Mouse (Mus musculus) yolk sac, embryonic 10.5 days (tissue): Measurements from ENCODE around the gene Ddx20.
"Not testable (repeated sequence)": the region's sequence is repeated elsewhere in the genome, so short reads cannot be mapped to it uniquely, and the experiment has no call there.

Experiments
- DNase-seq: peaks from one replicate; pipeline ENCODE4 v3.0.0-alpha.2; 2017; ENCODE audit warnings: low spot score

Ddx20 gene

DNA sequence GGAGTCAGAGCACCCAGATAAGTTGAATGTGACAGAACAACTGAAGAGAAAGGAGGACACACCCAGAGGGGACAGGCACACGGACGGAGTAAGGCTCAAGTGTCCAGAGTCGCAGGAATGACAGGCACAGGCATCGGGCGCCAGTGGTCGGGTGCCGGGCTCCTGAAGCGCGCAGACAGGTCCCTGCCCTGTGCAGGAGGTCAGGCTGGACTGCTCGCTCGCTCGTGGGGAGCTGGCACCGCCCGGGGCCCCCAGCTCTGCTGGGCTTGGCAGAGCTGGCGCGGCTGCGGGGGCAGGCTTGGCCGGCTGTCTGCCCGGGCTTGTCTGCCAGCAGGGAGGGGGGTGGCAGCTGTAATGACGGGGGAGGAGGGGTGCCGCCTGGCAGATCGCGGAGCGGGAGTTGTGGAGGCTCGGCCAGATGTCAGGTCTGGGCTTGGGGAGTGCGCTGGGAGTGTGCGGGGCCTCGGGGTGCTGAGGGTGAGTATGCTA, 17.7 kb upstream of the Ddx20 start:
- no peak for DNase-seq

DNA sequence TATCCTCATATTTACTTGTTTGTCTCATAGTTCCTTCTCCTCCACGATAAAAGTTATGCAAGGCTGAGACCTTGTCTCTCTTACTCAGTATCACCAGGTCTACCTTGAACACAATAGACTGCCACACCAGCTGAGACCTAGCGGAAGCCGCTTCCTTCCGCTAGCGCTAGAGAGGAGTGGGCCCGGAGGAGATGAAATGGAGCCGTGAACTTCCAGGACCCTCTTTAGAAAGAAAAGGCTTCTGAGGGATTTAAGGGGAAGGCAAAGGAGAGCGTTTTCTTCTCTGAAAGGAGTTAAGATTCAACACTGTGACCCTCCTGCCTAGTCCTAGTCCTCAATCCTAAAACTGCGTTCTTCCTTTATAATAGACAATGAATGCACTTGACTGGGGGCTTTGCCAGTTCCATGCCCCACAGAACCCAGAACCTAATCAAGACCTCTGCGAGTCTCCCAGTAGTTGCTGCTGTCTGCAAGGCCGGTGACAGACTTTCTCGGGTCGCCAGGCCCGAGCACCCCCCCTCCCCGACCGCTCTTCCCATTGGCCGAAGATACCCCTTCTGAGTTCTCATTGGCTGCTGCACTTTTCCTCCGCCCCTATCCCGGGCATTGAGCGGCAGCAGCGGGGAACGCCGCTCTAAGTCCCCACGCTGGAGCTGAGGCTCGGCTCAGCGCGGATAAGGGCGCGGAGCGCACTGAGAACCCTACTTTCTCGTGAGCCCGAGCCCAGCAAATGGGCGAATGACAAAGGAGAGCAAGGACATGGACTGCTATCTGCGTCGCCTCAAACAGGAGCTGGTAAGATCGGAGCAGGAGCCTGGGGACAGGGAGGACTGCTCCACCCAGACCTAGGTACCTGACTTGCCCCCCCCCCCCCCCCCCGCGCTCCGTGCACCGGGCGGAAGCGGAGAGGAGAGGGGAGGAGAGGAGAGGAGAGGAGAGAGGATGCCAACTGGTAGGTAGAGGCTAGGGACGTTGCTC, 16.9 kb upstream of the Ddx20 start, which contains the start of gene Inka2:
Inka2 (plus strand) TSS at position 569 of the 978 bp plus-strand sequence.
- peak; percentile 85 for DNase-seq

DNA sequence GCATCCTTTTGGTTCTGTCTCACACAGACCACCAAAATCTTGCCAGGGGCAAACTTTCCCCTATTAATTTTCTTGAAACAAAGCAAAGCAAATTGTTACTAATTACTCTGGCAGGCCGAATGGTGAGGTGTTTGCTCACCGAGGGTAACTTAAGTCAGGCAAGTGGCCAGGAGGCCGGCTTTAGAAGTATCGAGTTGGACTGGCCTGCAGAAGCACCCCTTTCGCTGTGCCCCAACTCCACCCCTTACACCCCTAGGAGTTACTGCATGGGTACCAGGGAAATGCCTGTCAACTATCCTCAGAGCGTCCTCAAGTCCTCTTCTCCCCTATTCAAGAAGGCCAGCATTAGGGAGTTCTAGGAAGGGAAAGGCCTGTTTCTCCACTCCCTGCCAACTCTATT, 16.2 kb upstream of the Ddx20 start:
- DNase-seq, result no peak

DNA sequence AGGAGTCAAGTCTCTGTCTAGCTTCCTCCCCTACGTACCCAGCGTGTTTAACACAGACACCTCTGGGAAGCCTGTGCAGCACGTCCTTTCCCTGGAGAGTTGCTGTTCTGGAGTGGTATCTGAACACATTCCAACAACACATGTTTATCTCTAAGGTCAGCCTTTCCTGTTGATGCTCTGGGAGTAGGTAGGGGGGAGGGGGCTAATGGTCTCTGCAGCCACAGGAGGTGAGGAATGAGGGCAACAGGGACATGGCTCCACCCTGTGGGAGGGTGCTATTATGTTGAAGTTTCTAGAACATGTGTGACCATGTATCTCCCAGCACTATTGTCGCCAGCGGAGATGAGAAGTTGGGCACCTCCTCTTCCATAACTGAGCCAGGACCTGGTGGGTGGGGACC, 14.0 kb upstream of the Ddx20 start:
- no peak for DNase-seq

DNA sequence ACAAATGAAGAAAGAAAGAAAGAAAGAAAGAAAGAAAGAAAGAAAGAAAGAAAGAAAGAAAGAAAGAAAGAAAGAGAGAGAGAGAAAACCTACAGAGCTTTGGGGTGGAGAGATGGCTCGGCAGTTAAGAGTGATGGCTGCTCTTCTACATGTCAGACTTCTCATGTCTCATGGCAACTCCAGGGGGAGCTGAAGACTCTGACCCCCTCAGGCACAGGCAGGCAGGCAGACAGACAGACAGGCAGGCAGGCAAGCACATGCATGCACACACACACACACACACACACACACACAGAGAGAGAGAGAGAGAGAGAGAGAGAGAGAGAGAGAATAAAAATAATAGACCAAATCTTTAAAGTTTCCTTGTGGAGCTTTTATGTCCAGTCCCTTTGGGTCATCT, 13.4 kb upstream of the Ddx20 start:
- not testable (repeated sequence) for DNase-seq

DNA sequence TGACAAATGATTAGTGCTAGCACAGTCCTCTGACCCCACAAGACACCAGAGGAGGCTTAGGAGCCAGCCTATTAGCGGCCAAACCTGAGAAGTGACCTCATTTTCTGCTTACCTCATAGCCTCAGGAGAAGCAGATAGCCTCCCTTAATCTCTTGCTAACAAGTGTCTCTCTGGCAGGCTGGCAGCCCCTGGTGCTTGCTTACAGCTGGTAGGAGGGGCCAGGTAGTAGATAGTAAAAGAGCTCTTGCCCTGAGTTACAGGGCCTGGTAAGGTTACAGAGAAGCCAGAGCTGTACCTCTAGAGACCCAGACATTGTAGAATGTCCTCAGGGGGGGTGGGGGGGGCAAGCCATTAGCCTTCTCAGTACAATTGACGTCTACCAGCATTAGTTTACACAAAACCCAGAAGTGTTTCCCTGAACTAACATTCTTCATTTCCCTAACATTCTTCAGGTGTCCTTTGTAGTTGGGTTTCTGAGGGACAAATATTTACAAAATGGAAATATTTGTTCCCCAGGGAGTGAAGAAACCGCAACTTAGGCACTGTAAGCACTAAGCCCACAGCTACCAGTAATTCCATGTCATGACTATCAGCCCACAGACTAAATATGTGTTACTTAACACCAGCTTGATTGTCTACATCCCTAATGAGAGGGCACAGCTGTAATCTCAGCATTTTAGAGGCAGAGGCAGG, 12.0 kb upstream of the Ddx20 start:
- DNase-seq, result no peak

DNA sequence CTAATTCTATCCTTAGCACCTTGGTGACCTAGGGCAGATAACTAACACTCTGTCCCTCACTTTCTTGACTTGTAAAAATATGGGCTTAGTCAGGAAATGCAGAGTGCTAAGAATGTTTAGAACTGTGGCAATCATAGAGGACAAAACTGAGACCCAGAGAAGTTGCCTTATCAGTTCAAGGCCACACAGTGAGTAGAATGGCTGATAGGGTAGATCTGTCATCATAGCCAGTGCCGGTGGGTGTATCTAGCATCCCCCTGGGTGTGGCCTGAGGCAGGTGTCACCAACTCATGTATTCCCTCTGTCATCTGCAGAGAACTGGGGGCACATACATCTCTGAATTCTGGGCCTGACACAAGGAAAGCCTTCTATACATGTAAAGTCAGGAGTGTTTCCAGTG, 10.9 kb upstream of the Ddx20 start:
- no peak for DNase-seq

DNA sequence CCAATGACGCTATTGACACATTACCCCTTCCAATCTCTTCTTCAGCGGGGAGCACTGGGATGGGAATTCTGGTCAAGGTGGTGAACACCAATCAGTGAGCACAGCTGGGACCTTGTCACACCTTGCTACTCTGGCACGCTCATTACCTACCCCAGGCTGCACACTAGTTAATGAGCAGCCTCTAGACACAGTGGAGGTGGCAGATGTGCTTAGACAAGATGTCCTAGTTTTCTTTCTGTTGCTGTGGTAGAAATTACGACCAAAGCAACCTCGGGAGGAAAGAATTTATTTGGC, 9.7 kb upstream of the Ddx20 start:
- DNase-seq, result no peak

DNA sequence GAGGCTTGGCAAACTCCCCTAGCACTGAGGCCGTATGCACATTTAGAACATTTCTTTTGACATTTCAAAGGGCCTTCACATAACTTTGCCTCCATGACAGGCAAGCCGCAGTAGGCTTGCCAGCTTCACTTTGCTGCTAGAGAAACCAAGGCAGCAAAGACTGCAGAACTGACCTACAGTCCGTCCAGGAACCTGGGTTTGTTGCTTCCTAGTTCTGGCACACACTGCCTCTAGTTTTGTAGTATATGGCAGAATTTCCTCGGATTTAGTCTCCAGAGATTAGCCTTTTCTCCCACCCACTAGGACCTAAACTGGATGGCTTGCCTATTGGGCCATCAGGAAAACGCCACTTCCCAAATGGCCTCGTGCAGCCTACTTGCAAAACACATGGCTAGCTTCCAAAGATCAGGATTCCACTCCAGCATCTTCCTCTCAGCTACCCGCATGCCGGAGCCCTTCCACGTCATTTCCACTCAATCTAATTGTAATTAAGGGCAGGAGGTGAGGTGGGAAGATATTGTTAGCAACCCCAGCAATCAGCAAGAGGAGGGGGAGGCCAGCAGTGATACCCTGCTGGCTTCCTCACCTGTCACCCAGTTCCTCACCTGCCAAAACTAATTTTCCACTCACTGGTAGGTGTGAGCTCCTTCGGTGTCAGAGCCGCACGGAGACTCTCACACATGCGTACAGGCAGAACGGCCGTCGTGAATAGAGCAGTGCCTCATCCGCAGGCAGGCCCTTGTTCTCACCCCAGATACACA, 9.2 kb upstream of the Ddx20 start:
- DNase-seq, result no peak

DNA sequence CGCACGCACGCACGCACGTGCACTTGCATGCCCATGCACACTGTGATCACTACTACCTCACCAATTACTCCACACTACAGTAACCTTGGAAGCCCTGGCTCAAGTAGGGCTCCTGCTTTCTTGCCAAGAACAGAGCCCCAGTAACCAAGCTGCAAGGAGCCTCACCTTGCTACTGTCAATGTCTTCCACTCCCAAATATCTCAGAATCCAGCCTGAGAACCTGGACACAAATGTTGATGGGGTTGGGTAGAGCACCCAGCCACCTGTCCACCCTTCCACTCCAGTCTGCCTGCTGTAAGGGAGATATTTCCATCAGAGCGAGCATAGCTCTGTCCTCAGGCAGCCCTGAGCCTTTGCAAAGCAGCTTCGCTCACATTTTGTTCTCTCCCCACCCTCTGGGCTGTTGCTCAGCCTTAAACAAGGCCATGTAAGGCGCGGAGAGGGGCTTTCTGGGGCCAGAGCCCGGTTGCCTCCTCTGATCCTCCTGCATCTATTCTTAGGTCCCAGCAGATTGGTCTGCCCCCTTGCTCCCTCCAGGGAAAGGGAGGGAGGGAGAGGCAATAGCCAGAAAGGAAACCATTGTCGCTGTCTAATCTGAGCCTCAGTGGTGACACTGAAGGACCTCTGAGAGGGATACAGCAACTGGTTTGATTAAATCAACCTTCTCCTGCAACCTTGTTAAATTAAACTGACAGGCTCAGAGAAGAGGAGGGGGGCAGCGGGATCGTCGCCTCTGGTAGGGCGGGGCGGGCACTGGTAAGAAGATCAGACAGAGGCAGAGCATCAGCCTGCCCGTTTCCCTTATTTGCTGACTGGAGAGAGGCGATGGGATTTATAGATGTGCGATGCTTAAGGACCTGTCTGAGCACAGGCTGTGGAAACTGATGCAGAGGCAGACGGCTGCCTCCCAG, 8.4 kb upstream of the Ddx20 start:
- DNase-seq, result no peak

DNA sequence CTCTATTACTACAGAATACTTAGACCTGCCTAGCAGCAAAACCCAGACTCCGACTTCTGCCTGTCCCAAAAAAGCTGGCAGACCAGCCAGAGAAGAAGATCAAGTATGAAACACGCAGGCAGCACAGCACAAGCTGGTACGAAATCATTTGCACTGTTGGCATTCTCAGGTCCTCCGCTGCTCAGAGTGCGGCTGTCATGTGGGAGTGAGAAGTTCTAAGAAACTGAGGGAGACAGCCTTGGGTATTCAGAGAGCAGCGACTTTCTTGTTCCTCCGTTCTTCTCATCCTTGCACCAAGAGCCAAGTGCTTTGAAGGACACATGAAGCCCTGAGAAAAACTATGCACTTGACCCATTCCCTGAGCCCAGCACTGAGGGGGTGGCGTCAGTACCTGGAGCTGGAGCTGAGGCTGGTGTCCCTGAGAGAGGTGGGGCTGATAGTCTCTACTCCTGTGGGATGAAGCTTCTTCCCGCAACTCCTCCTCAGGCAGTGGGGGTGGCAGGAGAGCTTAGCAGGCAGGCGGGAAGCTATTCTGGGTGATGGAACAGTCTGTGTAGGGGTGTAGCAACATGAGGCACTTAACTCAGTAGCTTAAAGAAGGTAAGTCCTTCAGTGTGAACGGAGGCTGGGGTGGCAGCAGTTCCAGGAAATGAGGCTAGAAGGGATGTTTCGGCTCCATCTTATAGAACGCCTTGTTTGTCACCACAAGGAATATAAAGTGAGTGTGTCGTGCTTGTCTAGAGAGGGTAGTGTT, 6.1 kb upstream of the Ddx20 start:
- no peak for DNase-seq

DNA sequence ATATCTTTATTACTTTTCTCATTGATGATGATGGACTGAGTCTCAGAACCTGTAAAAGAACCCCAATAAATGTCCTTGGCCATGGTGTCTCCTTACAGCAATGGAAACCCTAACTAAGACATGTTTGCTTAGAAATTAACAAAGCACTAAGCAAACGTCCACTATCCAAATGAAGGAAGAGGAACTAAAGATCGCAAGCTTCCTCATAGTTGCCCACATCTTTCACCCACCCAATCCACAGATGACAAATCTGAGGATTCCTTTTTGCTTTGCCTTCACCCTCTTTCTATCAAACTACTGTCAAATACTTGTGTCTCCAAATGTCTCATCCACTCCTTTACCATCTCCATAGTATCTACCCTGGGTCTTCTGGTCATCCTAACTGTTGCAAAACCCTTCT, 1.2 kb upstream of the Ddx20 start:
- no peak for DNase-seq

DNA sequence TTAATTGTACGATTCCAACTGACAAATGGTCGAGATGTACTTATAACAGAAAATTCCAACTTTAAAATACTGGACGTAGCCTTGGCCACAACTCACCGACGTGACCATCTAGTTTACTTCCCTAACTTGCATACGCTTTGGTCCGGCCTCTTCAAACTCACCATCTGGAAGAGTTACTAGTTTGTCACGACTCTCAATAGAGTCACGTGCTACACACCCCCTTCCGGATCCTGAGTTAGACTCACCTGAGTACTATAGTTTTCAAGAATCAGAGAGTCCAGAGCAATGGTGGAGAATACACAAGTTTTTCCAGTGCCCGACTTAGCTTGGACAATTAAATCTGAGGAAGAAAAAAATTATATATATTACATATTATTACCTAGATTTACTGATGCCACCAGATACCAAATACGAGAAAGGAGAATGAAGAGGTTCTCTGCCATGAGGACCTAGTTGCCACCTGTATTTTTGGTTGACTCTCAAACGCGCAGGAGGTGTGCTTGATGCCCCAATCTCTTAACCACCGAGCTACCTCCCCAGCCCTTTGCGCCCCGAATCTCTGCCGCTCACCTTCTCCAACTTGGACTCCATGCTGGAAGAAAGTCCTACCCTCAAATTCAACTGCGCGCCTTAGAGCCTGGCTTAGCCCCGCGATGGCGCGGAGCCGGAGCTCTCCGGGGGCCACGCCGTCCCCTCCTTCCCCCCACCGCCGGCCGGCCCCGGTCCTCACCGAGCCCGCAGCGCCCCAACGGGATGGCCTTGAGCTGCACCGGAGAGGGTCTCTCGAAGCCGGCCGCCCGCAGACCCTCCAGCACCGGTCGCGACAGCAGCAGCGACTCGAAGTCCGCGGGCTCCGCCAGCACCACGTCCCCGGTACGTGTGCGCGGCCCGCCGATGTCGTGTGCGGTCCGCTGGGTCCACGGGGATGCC, 715 bp downstream of the Ddx20 start:
- DNase-seq, result peak; percentile 44

DNA sequence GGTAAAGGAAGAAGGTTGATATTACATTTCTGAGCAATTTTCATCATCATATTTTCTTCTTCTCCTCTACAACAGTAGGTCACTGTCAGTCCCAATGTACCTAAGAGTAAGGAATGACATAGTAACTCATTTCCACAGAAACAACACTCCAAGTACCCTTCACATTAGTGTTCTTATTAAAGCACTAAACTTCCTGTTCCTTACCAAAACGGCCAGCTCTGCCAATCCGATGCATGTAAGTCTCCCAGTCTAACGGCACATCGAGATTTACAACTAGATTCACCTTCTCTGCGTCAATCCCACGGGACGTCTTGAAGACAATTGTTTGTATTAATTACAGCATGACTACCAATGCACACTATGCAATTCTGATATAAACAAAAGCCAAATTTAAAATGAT, 7.0 kb downstream of the Ddx20 start:
- DNase-seq, result no peak

DNA sequence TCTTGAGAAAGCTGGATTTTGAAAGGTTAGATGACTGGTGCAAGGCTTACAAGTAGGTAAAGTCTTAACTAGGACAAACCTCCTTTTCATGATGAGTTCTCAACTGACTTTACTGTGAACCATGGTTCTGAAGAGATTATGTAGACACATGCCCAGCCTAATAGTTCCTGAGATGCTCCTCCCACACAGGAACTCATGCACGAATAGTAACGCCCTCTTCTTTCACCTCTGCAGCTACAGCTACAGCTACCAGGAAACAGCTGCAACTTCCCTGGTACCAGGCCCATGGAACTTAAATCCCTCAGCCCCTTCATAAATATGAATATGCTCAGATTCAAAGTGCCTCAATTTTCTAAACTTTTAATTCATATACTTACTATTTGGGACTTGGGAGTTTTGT, 11.4 kb downstream of the Ddx20 start:
- DNase-seq, result no peak

DNA sequence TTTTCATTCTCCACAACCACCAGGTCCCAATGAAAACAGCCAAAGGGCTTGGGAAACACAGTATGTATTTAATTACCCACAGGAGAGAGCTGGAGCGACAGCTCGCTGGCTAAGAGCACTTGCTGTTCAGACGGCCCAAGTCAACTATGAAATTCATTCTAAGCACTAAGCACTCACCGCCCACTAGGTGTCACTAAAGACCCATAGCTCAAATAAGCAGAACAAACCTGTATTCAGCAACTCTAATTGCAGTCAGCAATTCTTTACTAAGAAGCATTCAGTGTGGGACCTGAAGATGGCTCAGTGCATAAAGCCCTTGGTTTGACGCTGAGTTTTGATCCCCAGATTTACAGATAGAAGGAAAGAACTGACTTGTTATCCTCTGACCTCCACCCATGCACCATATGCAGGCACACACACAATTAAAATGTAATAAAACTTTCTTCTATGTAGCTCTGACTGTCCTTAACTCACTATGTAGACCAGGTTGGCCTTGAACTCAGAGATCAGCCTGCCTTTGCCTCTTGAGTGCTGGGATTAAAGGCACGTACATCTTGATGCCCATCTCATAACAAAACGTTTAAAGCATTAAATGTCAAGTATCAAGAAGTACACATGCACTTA, 12.7 kb downstream of the Ddx20 start:
- peak; percentile 66 for DNase-seq

DNA sequence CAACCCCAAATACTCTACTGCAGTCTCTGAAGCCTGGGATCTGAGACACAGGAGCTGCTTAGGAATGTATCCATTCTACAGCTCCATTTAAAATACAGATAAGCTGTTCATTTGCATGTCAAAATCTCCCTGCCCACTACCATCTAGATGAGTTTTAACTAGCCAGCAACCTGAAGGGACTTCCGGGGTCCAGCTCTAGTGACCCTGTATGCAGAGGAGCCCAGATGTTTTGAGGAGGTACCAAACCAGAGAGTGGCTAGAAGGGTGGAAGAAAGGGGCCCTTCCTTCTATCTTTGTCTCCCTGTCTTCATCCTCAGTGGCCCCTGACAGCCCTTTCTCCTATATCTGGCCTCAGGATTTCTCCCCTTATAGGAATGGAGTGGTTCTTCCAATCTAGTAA, 16.6 kb downstream of the Ddx20 start:
- no peak for DNase-seq

DNA sequence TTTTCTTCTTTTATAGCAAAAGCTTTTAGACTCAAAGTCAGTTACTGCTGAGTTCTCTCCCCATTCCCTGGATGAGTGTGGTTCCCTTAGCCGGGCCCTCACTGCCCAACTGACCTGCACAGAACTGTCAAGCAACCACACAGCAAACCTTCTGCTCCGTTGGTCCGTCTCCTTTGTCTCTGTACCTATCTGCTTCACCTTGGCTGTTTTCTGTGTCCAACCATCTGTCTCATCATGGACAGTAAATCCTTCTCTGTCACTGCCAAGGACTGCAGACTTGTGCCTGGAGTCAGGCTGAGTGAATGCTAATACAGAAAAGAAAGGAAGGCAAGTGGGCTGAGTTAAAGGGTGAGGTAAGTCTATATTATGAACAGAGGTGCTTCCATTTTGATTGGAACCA, 17.6 kb downstream of the Ddx20 start:
- no peak for DNase-seq

DNA sequence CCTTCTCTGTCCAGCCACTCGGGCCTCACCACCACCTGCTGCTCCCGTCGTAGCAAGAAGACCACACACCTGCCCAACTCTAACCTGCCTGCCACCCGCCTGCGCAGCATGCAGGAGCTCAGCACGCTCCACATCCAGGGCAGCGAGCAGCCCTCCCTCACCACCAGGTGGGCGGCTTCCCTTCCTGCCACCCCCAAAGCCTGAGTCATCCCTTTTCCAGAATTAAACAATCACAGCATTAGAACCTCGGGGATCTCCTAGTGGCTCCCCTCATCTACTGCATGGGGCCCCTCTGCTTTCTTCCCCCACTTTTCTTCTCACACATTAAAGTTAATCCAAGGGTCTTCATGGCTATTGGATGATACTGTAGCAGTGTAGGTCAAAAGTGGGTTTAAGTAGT, 19.2 kb downstream of the Ddx20 start:
- DNase-seq, result no peak
